Mouse (Mus musculus): Measurements from ENCODE around the gene Cyp4f39. TPM values are rescaled to one million over a fixed set of nuclear protein-coding genes. Genes with fewer than 3 reads are reported as not detected.

The Cyp4f39 gene
- polyA plus RNA-seq, 1 experiment from 2014 or later, result 0.99 TPM

DNA sequence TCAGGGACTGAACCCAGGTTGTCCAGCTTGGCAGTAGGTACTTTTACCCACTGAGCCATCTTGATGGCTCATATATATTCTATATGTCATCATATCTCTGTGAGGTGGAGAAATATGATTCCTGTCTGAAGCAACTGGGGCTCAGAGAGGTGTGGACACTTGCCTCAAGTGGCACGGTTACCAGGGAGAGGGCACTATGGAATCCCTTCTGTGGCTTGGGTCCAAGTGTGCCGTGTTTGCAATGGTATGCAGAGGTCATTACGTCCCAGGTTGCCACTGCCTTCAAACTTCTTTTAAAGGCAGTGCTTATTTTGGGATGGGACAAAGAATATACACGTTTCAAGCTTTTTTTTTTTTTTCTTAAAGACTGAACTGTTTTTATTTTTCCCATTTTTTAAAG is 1.7 kb downstream of the Cyp4f39 start:
- H3K9me3 ChIP-seq (ENCODE audit: control insufficient read depth, low read length), result no peaks in the 10 kb centered on the region
- ATAC-seq (ENCODE audit: low FRiP score) (no peak), DNase-seq (ENCODE audit: low spot score) (no peak)
- 70% methylated on average over 4 of the region's 4 CpGs for WGBS
- 0 out of 2 replicates have a peak, but pooled peaks cover 5% of the 10 kb centered on the region for H3K4me1 ChIP-seq (replicated peaks; ENCODE audit: control insufficient read depth, insufficient read depth, low read length)
- no peak overlapping the region for H3K9ac ChIP-seq
- peaks cover 16% of the 10 kb centered on the region; the same call in 1 of the 2 replicates for H3K27me3 ChIP-seq (ENCODE audit: control insufficient read depth, insufficient read depth, low read length)
- no peak overlapping the region for H3K4me2 ChIP-seq (replicated peaks)
- no peak overlapping the region for H3K4me3 ChIP-seq (replicated peaks; ENCODE audit: low read length)
- no peaks in the 10 kb centered on the region for H3K36me3 ChIP-seq (replicated peaks; ENCODE audit: control insufficient read depth, insufficient read depth)
- H3K27ac ChIP-seq, result no peak overlapping the region

DNA sequence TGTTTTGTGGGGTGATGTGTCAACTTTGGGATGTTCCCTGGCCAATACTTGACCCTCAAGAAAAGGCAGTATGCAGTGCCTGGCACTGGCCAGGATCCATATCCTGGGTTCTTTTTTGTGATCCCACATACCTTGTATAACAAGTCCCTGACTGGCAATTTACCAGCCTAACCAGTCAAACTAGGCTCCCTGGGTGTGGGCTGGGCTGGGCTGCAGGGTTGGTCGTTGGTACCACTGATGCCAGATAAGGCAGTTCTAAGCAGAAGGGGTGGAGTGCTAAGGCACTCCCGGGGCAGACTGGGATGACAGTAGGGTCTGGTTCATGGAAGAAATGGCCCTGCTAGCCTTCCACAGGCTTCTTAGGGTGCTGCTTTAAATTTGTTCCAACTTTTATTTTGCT is 2.5 kb downstream of the Cyp4f39 start:
- H3K9me3 ChIP-seq (ENCODE audit: control insufficient read depth, low read length), result no peaks in the 10 kb centered on the region
- ATAC-seq (ENCODE audit: low FRiP score) (no peak), DNase-seq (ENCODE audit: low spot score) (no peak)
- H3K4me2 ChIP-seq (replicated peaks), result no peak overlapping the region
- H3K4me1 ChIP-seq (replicated peaks; ENCODE audit: control insufficient read depth, insufficient read depth, low read length), result 0 out of 2 replicates have a peak, but pooled peaks cover 5% of the 10 kb centered on the region
- H3K4me3 ChIP-seq (replicated peaks; ENCODE audit: low read length), result no peak overlapping the region
- H3K27me3 ChIP-seq (ENCODE audit: control insufficient read depth, insufficient read depth, low read length), result peaks cover 16% of the 10 kb centered on the region; the same call in 1 of the 2 replicates
- 68% methylated on average over 2 of the region's 2 CpGs for WGBS
- no peak overlapping the region for H3K9ac ChIP-seq
- H3K27ac ChIP-seq, result no peak overlapping the region
- H3K36me3 ChIP-seq (replicated peaks; ENCODE audit: control insufficient read depth, insufficient read depth), result no peaks in the 10 kb centered on the region

DNA sequence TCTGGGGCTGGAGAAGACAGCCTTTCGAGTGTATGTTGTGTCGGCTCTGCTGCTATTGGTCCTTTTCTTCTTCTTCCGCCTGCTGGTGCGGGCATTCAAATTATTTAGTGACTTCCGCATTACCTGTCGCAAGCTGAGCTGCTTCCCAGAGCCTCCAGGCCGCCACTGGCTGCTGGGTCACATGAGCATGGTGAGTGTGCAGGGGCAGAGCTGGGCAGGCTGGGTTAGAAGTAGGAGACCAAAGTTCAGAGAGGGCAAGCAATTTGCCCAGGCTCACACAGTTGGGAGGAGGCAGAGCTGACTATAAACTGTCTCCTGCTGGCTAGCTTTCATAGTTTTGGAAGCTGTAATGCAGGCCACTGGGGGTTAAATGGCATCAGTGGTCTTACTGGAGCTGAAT is 16.0 kb downstream of the Cyp4f39 start:
- Histone ChIP-seq H3K4me2 (replicated peaks) (no peak overlapping the region), H3K27me3 (ENCODE audit: control insufficient read depth, insufficient read depth, low read length) (no peaks in the 10 kb centered on the region), H3K9ac (no peak overlapping the region), H3K4me1 (replicated peaks; ENCODE audit: control insufficient read depth, insufficient read depth, low read length) (no peaks in the 10 kb centered on the region), H3K36me3 (replicated peaks; ENCODE audit: control insufficient read depth, insufficient read depth) (no peaks in the 10 kb centered on the region), H3K4me3 (replicated peaks; ENCODE audit: low read length) (no peak overlapping the region), H3K9me3 (ENCODE audit: control insufficient read depth, low read length) (no peaks in the 10 kb centered on the region), H3K27ac (no peak overlapping the region)
- ATAC-seq (ENCODE audit: low FRiP score), result no peak
- DNase-seq (ENCODE audit: low spot score), result no peak
- 60% methylated on average over 7 of the region's 7 CpGs for WGBS

DNA sequence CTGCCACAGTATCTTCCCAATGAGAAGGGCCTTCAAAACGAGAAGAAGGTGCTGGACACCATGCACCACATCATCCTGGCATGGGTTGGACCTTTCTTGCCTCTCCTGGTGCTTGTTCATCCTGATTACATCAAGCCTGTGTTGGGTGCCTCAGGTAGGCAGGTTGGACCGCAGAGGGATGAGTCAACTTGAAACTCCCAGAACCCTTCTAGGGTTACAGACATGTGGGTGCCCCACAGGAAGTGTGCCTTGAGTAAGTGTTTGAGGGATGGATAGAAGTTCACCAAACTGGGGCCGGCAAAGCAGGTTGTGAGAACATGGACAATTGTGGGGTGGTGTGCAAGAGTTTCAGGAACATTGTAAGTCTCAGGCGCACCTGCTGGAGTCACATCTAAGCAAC is 18.3 kb downstream of the Cyp4f39 start:
- WGBS, result 87% methylated on average over 4 of the region's 4 CpGs
- no peak for ATAC-seq (ENCODE audit: low FRiP score)

DNA sequence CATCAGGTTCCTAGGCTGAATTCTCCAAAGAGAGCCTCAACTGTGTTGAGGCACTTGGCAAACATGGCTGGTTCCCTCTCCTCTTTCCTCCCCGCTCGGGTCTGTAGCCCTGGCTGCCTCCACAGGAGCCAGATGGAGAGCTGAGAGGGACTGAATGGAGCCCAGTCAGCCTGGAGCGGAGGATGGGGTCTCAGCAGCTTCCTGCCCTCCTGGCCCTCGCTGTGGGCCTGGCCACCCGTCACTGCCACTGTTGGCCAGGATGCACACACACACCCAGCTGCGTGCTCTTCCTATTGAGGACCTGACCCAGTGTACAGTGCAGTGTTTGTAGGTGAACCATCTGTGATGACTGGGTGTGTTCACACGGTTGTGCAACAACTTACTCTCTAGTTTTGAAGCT is 19.7 kb downstream of the Cyp4f39 start:
- Histone ChIP-seq H3K4me1 (replicated peaks; ENCODE audit: control insufficient read depth, insufficient read depth, low read length) (no peaks in the 10 kb centered on the region), H3K27me3 (ENCODE audit: control insufficient read depth, insufficient read depth, low read length) (no peaks in the 10 kb centered on the region), H3K4me2 (replicated peaks) (no peak overlapping the region), H3K27ac (no peak overlapping the region), H3K9me3 (ENCODE audit: control insufficient read depth, low read length) (no peaks in the 10 kb centered on the region), H3K4me3 (replicated peaks; ENCODE audit: low read length) (no peak overlapping the region), H3K36me3 (replicated peaks; ENCODE audit: control insufficient read depth, insufficient read depth) (no peaks in the 10 kb centered on the region), H3K9ac (no peak overlapping the region)
- DNase-seq (ENCODE audit: low spot score), result no peak
- WGBS, result 73% methylated on average over 7 of the region's 7 CpGs
- no peak for ATAC-seq (ENCODE audit: low FRiP score)

More for the DNA sequence above, 18.3 kb downstream of the Cyp4f39 start:
- Histone ChIP-seq H3K4me3 (replicated peaks; ENCODE audit: low read length) (no peak overlapping the region), H3K9me3 (ENCODE audit: control insufficient read depth, low read length) (no peaks in the 10 kb centered on the region), H3K36me3 (replicated peaks; ENCODE audit: control insufficient read depth, insufficient read depth) (no peaks in the 10 kb centered on the region), H3K4me1 (replicated peaks; ENCODE audit: control insufficient read depth, insufficient read depth, low read length) (no peaks in the 10 kb centered on the region), H3K9ac (no peak overlapping the region), H3K4me2 (replicated peaks) (no peak overlapping the region), H3K27me3 (ENCODE audit: control insufficient read depth, insufficient read depth, low read length) (no peaks in the 10 kb centered on the region), H3K27ac (no peak overlapping the region)
- DNase-seq (ENCODE audit: low spot score), result no peak

DNA sequence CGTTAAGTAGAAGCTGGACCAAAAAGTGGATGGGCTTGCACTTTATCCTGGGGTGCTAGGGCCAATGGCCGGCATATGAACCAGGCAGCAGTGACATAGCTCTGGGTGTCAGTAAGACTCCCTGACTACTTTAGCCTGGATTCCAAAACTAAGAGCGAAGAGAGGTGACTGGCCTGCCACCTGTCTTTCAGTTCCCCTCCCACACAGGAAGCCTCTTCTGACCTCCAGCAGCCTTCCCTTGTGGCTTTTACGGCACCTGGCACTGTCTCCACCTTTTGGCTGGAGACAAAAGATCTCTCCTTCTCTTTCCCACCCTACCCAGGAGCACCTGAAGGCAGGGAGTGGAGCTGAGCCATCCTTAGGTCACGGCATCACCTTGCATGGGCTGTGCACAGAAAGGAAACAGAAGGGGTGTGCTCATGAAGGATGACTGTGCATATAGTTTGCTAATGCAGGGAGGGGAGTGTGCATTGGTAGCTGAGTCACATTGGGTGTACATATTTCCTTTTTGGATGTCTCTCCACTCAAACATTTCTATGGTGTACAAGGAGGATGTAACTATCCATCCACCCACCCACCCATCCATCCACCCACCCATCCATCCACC is 22.5 kb downstream of the Cyp4f39 start:
- DNase-seq (ENCODE audit: low spot score), result no peak
- 85% methylated on average over 5 of the region's 5 CpGs for WGBS
- Histone ChIP-seq H3K9ac (no peak overlapping the region), H3K4me1 (replicated peaks; ENCODE audit: control insufficient read depth, insufficient read depth, low read length) (no peaks in the 10 kb centered on the region), H3K27ac (no peak overlapping the region), H3K9me3 (ENCODE audit: control insufficient read depth, low read length) (no peaks in the 10 kb centered on the region), H3K27me3 (ENCODE audit: control insufficient read depth, insufficient read depth, low read length) (no peaks in the 10 kb centered on the region), H3K4me3 (replicated peaks; ENCODE audit: low read length) (no peak overlapping the region), H3K36me3 (replicated peaks; ENCODE audit: control insufficient read depth, insufficient read depth) (no peaks in the 10 kb centered on the region), H3K4me2 (replicated peaks) (no peak overlapping the region)
- no peak for ATAC-seq (ENCODE audit: low FRiP score)

DNA sequence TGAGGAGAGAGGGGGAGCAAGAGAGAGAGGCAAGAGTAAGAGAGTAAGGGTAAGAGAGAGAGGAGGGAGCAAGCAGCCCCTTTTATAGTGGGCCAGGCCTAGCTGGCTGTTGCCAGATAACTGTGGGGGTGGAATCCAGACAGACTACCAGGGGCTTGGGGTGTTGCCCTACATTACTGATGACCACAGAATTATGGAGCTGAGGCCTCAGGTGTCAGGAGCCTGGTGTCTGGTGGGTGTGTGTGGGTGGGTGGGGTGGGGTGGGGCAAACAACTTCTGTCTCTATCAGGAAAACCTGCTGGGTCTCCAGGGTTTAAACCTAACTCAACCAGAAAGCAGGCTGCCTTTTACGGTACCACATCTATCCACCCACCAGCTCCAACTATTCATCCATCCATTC is 24.7 kb downstream of the Cyp4f39 start:
- H3K4me1 ChIP-seq (replicated peaks; ENCODE audit: control insufficient read depth, insufficient read depth, low read length), result no peaks in the 10 kb centered on the region
- H3K27me3 ChIP-seq (ENCODE audit: control insufficient read depth, insufficient read depth, low read length), result no peaks in the 10 kb centered on the region
- no peaks in the 10 kb centered on the region for H3K9me3 ChIP-seq (ENCODE audit: control insufficient read depth, low read length)
- no peak overlapping the region for H3K4me2 ChIP-seq (replicated peaks)
- ATAC-seq (ENCODE audit: low FRiP score) (no peak), DNase-seq (ENCODE audit: low spot score) (no peak)
- no peak overlapping the region for H3K9ac ChIP-seq
- WGBS, result 95% methylated on average over 1 of the region's 1 CpGs
- no peak overlapping the region for H3K27ac ChIP-seq
- H3K4me3 ChIP-seq (replicated peaks; ENCODE audit: low read length), result no peak overlapping the region
- H3K36me3 ChIP-seq (replicated peaks; ENCODE audit: control insufficient read depth, insufficient read depth), result no peaks in the 10 kb centered on the region

DNA sequence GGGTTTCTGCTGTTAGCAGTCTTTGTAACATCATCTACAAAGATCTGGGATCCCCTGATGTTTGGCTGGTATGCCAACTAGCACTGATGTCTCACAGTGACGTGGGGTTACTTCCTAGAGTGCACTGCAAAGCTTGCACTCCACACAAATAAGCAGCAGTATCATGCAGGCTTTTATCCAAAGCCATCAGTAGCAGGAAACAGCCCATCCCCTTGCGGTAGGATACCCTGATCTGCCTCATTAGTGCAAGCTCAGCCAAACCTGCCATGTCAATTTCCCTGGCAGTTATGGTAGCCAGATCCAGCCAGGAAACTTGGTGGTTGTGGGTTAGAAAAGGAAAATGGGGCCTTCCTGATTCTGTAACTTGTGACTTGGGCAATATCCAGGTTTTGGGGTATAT is 26.2 kb downstream of the Cyp4f39 start:
- H3K4me3 ChIP-seq (replicated peaks; ENCODE audit: low read length), result no peak overlapping the region
- DNase-seq (ENCODE audit: low spot score), result no peak
- no peak overlapping the region for H3K27ac ChIP-seq
- no peaks in the 10 kb centered on the region for H3K9me3 ChIP-seq (ENCODE audit: control insufficient read depth, low read length)
- no peaks in the 10 kb centered on the region for H3K4me1 ChIP-seq (replicated peaks; ENCODE audit: control insufficient read depth, insufficient read depth, low read length)
- no peaks in the 10 kb centered on the region for H3K36me3 ChIP-seq (replicated peaks; ENCODE audit: control insufficient read depth, insufficient read depth)
- no peak for ATAC-seq (ENCODE audit: low FRiP score)
- H3K9ac ChIP-seq, result no peak overlapping the region
- H3K27me3 ChIP-seq (ENCODE audit: control insufficient read depth, insufficient read depth, low read length), result no peaks in the 10 kb centered on the region
- H3K4me2 ChIP-seq (replicated peaks), result no peak overlapping the region
- WGBS, result 72% methylated on average over 2 of the region's 2 CpGs

DNA sequence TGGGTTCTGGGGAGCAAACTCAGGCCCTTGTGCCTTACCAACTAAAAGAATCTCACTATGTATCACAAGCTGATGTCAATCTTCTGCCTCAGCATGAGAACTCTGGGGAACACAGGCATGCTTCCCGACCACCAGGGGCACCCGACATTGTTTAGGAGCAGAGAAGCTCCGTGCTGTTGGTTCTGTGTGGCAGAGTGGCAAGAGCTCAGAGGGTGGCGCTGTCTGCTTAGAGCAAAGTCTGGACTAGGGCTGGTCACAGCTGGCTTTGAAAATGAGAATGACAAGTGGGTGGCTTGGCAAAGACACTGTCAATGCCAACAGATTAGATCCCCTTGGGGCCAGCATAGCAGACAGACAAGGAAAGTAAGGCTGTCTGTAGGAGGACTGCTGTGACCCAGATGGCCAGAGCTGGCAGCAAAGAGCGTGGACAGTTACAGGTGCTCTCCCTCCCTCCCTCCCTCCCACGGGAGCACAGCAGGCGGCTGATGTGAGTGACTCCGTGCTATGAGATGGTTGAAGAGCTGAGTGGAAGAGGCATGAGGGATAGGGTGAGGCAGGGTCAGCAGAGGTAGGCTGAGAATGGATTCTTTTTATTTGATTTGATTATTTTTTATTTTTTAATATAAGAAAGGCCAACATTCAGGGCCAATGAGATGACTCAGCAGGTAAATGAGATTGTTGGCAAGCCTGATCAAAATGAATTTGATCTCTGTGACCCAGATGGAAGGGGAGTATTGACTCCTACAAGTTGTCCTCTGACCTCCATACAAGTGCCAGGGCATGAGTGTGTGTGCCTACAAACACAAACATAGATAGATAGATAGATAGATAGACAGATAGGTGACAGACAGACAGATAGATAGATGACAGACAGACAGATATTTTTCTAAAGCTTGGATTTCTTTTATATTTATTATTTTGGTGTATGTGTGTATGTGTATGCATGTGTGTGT is 27.3 kb downstream of the Cyp4f39 start:
- no peak for DNase-seq (ENCODE audit: low spot score)
- WGBS, result 15% methylated on average over 8 of the region's 8 CpGs
- H3K4me3 ChIP-seq (replicated peaks; ENCODE audit: low read length), result no peak overlapping the region

More for the DNA sequence above, 27.3 kb downstream of the Cyp4f39 start:
- no peak overlapping the region for H3K9ac ChIP-seq
- H3K4me1 ChIP-seq (replicated peaks; ENCODE audit: control insufficient read depth, insufficient read depth, low read length), result no peaks in the 10 kb centered on the region
- H3K27me3 ChIP-seq (ENCODE audit: control insufficient read depth, insufficient read depth, low read length), result no peaks in the 10 kb centered on the region
- no peak overlapping the region for H3K4me2 ChIP-seq (replicated peaks)
- no peaks in the 10 kb centered on the region for H3K36me3 ChIP-seq (replicated peaks; ENCODE audit: control insufficient read depth, insufficient read depth)
- H3K9me3 ChIP-seq (ENCODE audit: control insufficient read depth, low read length), result no peaks in the 10 kb centered on the region
- no peak overlapping the region for H3K27ac ChIP-seq
- ATAC-seq (ENCODE audit: low FRiP score), result no peak
